Mouse (Mus musculus) kidney, embryonic 16.5 days (tissue): ENCODE measurements around the gene Edn3. TPM values are rescaled to one million over a fixed set of nuclear protein-coding genes. Genes with fewer than 3 reads are reported as not detected.

Experiments
- ATAC-seq: fragments of 200-750 bp; cut with Nextera tagmentation; 2 replicates; pipeline ENCODE4 v1.8.0; 2017; ENCODE audit warnings: moderate TSS enrichment; ENCODE audit not compliant: low FRiP score, low TSS enrichment
- H3K27ac ChIP-seq: fragments of 300-500 bp; sonication (generic); 2 replicates; pipeline ENCODE4 v1.5.1; 2014; ENCODE audit warnings: low read length
- H3K27me3 ChIP-seq: fragments of 300-500 bp; sonication (generic); 2 replicates; pipeline ENCODE4 v1.6.1; 2014; ENCODE audit warnings: low read length, control low read depth, mixed read lengths; ENCODE audit not compliant: insufficient read depth
- H3K36me3 ChIP-seq: fragments of 300-500 bp; sonication (generic); 2 replicates; pipeline ENCODE4 v1.6.1; 2014; ENCODE audit warnings: low read length, control low read depth, mixed read lengths; ENCODE audit not compliant: insufficient read depth
- H3K4me1 ChIP-seq: fragments of 300-500 bp; sonication (generic); 2 replicates; pipeline ENCODE4 v1.6.1; 2014; ENCODE audit warnings: low read length, control low read depth, mixed read lengths; ENCODE audit not compliant: insufficient read depth
- H3K4me2 ChIP-seq: fragments of 300-500 bp; sonication (generic); replicated peaks from 2 replicates; pipeline ENCODE4 v1.6.1; 2014; ENCODE audit warnings: low read depth, low read length
- H3K4me3 ChIP-seq: fragments of 300-500 bp; sonication (generic); 2 replicates; pipeline ENCODE4 v1.5.1; 2014; ENCODE audit warnings: mild to moderate bottlenecking, low read length
- H3K9ac ChIP-seq: fragments of 300-500 bp; sonication (generic); replicated peaks from 2 replicates; pipeline ENCODE4 v1.6.1; 2014; ENCODE audit warnings: low read length
- H3K9me3 ChIP-seq: fragments of 300-500 bp; sonication (generic); 2 replicates; pipeline ENCODE4 v1.6.1; 2016; ENCODE audit warnings: low read length, control low read depth
- whole genome bisulfite sequencing: fragments of 180-500 bp; shearing (Covaris S2); extraction: QIAGEN DNeasy Blood & Tissue Kit; methylation state at CpG from one replicate; pipeline ENCODE4 v1.1.7; 2014; 5-methylcytosine and 5-hydroxymethylcytosine counted together
- polyA plus RNA-seq: library from polyadenylated mRNA; unstranded; fragments of >200 nt; fragmentation: Nextera tagmentation; extraction: Ambion mirVana; gene quantifications from 2 replicates; pipeline ENCODE4 v1.2.1, GENCODE M21; 2015

Edn3 gene
- polyA plus RNA-seq, 1 experiment from 2014 or later, result 8.6 TPM

DNA sequence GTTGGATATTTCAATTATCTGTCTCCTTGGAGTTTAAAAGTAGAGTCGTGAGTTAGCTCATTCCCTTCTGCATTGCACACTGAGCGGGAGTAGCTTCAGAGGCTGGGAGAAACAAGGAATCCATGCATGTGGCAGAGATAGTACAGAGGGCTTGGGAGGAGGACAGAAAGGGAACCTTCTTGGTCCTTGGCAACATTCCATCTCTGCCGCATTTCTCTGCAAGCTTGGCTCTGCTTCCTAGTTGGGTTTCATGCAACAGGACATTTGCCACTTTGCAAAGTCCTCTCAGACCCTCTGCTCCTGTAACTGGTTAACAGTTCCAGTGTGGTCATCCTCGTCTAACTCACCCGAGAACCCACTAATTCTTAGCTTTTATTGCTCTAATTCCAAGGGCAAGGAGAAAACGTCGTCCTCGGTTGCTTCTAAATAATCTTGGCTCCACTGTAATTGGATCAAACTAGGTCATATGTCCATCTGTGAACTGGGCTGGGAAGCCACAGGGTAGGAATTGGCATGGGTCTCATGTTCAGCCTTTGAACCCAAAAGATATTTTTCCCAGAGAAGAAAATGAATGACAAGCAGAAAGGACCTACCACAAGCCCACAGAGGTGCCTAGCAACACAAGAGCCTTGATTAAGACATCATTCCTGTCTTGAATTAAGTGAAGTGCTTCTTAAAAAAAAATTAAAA, 32.2 kb downstream of the Edn3 start:
- Histone ChIP-seq H3K27ac (no peak overlapping the region), H3K4me3 (no peak overlapping the region), H3K9ac (no peak overlapping the region), H3K27me3 (no peaks in the 10 kb centered on the region), H3K36me3 (no peaks in the 10 kb centered on the region), H3K4me1 (no peaks in the 10 kb centered on the region), H3K4me2 (no peak overlapping the region), H3K9me3 (no peaks in the 10 kb centered on the region)
- 71% methylated on average over 8 of the region's 8 CpGs for WGBS
- no peak for ATAC-seq

DNA sequence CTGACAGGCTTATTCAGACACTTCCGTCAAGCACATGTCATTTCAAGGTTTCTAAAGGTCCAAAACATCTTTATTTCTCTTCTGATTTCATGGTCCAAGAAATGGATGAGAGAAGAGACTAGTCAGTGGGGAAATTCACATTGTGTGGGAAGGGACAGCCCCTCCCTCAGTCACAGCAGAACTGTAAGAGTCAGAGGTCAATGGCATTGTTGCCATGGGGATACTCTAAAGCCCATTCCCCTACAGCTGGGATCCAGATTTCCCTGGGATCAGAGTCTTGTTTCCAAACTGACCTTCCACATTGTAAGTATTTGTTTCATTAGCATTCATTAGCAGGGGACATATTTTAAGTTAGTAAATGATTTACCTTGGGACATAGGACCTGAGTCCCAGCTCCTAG, 32.8 kb downstream of the Edn3 start:
- no peak overlapping the region for H3K9ac ChIP-seq
- no peak overlapping the region for H3K4me3 ChIP-seq
- no peaks in the 10 kb centered on the region for H3K27me3 ChIP-seq
- no peak for ATAC-seq
- H3K4me1 ChIP-seq, result no peaks in the 10 kb centered on the region
- no peaks in the 10 kb centered on the region for H3K9me3 ChIP-seq
- no peak overlapping the region for H3K4me2 ChIP-seq
- H3K36me3 ChIP-seq, result no peaks in the 10 kb centered on the region
- WGBS, result 83% methylated on average over 1 of the region's 1 CpGs
- no peak overlapping the region for H3K27ac ChIP-seq

DNA sequence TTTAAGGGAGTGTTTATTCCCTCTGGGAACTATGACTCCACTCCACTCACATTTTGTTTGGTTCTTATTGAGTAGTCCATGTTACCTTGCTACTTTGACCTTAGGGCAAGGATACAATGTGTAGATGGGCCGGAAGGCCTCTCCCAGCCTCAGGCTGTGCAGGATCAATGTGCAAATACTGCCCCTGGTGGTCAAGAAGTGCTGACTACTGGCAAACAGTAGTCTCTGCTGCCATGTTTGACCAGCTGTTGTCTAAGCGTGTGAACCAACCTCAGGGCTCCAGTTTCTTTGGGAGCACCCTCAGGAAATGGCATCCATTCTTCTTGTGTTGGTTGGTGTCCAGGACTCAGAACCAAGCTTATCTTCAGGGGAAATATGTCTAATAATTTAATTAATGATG, 36.6 kb downstream of the Edn3 start:
- Histone ChIP-seq H3K9me3 (peaks cover 3% of the 10 kb centered on the region; the same call in 1 of the 2 replicates), H3K4me2 (no peak overlapping the region), H3K4me3 (no peak overlapping the region), H3K9ac (no peak overlapping the region), H3K27me3 (no peaks in the 10 kb centered on the region), H3K4me1 (no peaks in the 10 kb centered on the region), H3K27ac (no peak overlapping the region), H3K36me3 (no peaks in the 10 kb centered on the region)
- WGBS, result 80% methylated on average over 2 of the region's 2 CpGs
- ATAC-seq, result no peak

DNA sequence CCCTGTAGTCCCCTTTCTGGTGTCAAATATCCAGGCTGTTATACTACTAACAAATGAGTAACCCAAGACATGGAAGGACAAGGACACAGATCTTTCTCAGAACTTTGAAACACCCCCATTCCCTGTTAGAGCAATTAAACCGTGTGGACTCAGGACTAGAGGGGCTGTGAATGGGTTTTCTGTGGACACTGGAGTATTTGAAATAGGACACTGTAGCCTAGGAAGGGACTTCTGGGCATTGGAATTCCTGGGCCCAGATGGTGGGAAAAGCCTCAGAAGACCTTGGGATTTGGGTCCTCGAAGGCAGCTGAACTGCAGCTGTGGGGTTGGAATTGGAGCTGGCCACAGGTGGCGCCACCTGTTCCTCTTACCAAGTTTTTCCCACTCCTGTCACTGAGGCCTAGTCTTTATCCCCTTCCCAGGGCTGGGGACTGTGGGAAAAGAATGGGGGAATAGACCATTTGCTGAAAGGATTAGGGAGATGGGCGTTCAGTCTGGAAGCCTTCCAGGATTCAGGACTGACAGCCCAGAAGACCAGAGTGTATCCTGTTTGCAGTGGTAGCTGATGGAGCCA, 37.2 kb downstream of the Edn3 start:
- no peak for ATAC-seq
- no peaks in the 10 kb centered on the region for H3K27me3 ChIP-seq
- WGBS, result 51% methylated on average over 4 of the region's 4 CpGs
- peaks cover 3% of the 10 kb centered on the region; the same call in 1 of the 2 replicates for H3K9me3 ChIP-seq
- H3K9ac ChIP-seq, result no peak overlapping the region
- no peak overlapping the region for H3K4me2 ChIP-seq
- no peaks in the 10 kb centered on the region for H3K36me3 ChIP-seq
- no peaks in the 10 kb centered on the region for H3K4me1 ChIP-seq
- H3K4me3 ChIP-seq, result no peak overlapping the region
- H3K27ac ChIP-seq, result no peak overlapping the region

DNA sequence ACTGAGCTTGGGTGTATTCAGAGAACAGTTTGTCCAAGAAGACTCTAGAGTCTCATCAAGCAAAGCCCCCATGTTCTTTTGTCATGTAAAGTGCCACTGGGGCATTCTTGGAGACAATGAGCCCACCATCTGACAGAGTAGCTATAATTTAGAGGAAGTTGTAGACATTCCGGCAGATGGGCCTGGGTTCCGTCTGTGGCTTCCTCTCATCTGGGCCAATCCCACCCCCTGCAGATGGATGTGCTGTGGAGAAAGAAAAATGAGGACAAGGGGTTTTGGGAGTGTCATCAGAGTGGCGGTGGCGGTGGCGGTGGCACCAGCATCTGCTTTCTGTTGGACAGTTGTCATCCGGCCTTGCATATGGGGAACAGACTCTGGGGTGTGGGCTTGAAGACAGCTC, 42.0 kb downstream of the Edn3 start:
- ATAC-seq, result no peak
- Histone ChIP-seq H3K27ac (no peak overlapping the region), H3K9me3 (peaks cover 3% of the 10 kb centered on the region; the same call in 1 of the 2 replicates), H3K4me1 (no peaks in the 10 kb centered on the region), H3K36me3 (no peaks in the 10 kb centered on the region), H3K4me2 (no peak overlapping the region), H3K4me3 (no peak overlapping the region), H3K9ac (no peak overlapping the region), H3K27me3 (no peaks in the 10 kb centered on the region)
- WGBS, result 78% methylated on average over 6 of the region's 6 CpGs

DNA sequence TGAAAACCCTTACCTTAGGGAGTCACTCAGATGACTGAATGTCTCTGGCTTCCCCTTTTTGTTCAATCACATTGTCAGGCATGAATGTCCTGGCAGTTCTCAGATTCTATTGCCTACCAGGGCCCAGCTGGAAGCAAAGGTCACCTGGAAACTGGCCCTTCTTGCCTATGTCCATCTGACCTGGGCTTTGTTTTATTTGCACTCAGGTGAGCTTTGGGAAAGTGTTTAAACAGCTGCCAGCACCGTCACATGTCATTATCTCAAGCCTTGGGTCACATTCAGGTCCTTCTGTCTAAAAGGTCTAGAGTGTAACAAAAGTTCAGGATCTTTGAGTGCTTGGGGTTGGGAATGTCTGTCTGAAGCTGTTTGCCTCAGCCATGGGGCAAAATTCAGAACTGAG, 43.2 kb downstream of the Edn3 start:
- Histone ChIP-seq H3K4me1 (no peaks in the 10 kb centered on the region), H3K4me3 (no peak overlapping the region), H3K27ac (no peak overlapping the region), H3K9me3 (peaks cover 3% of the 10 kb centered on the region; the same call in 1 of the 2 replicates), H3K4me2 (no peak overlapping the region), H3K27me3 (no peaks in the 10 kb centered on the region), H3K36me3 (no peaks in the 10 kb centered on the region), H3K9ac (no peak overlapping the region)
- ATAC-seq, result no peak
- 85% methylated on average over 1 of the region's 1 CpGs for WGBS

DNA sequence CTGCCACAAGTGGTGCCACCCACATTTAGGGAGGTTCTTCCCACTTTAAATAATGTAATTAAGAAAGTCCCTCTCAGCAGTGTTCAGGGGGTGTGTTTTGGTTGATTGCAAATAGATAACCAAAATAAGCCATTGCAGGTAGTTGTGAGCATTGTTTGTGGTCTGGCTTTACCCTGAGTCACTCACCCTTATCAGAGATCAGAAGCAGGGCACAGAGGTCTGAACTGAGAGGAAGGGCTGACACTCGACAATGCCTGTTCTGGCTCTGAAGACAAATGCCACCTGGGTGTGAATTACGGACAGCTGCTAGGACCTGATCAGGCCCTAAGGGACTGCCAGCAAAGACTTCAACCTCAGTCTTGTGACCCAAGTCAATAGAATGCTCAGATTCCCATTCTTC, 47.5 kb downstream of the Edn3 start:
- Histone ChIP-seq H3K4me1 (no peaks in the 10 kb centered on the region), H3K36me3 (no peaks in the 10 kb centered on the region), H3K27me3 (no peaks in the 10 kb centered on the region), H3K4me2 (no peak overlapping the region), H3K9me3 (no peaks in the 10 kb centered on the region), H3K9ac (no peak overlapping the region), H3K27ac (no peak overlapping the region), H3K4me3 (no peak overlapping the region)
- WGBS, result 25% methylated on average over 2 of the region's 2 CpGs
- no peak for ATAC-seq

DNA sequence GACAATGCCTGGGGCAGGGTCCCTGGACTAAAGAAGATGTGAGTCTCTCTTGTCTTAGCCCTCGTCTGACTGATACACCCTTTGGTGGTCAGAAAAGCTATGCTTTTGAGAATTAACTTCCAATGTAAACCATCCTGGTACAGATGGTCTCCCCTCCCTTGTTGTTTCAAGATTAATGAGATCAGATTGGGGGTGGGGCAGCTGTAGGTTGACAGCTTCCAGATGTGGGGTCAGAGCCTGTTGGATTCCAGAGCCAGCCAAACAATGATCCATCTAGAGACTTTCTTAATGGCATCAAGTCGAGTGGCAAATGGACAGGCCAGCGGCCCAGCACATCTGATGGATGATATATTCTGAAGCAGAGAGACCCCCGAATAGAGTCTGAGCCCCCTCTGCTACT, 48.9 kb downstream of the Edn3 start:
- Histone ChIP-seq H3K9ac (no peak overlapping the region), H3K4me3 (no peak overlapping the region)
- WGBS, result 47% methylated on average over 4 of the region's 4 CpGs

DNA sequence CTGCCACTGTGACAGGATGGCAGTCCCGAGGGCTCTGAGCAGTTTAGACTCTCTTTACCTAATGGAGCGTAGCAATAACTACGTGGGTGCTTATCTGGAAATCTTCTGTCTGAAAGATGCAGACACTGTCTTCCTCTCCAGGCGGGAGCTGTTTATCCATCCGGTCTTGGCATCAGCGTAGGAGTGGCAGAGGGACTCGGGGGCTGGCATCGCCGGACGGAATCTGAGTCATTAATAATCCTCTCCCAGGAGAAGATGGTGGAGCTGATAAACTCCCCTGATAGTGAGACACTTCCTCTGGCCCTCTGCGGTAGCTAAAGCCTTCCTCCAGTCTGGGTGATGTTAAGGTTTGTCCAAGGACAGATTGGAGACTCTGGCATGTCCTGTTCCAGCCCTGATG, 52.9 kb downstream of the Edn3 start:
- no peaks in the 10 kb centered on the region for H3K36me3 ChIP-seq
- H3K9me3 ChIP-seq, result no peaks in the 10 kb centered on the region
- no peak overlapping the region for H3K4me2 ChIP-seq
- 19% methylated on average over 11 of the region's 11 CpGs for WGBS
- H3K27ac ChIP-seq, result peak overlapping the region; percentile 29; the same call in 1 of the 2 replicates
- no peak overlapping the region for H3K9ac ChIP-seq
- H3K4me3 ChIP-seq, result no peak overlapping the region
- H3K27me3 ChIP-seq, result no peaks in the 10 kb centered on the region
- ATAC-seq, result 0 out of 2 replicates have a peak, but pooled peaks have one; percentile 32
- peaks cover 5% of the 10 kb centered on the region; the same call in 1 of the 2 replicates for H3K4me1 ChIP-seq

More for the DNA sequence above, 48.9 kb downstream of the Edn3 start:
- H3K27me3 ChIP-seq, result no peaks in the 10 kb centered on the region
- H3K36me3 ChIP-seq, result no peaks in the 10 kb centered on the region
- no peak overlapping the region for H3K27ac ChIP-seq
- no peak for ATAC-seq
- no peak overlapping the region for H3K4me2 ChIP-seq
- no peaks in the 10 kb centered on the region for H3K4me1 ChIP-seq
- H3K9me3 ChIP-seq, result no peaks in the 10 kb centered on the region

DNA sequence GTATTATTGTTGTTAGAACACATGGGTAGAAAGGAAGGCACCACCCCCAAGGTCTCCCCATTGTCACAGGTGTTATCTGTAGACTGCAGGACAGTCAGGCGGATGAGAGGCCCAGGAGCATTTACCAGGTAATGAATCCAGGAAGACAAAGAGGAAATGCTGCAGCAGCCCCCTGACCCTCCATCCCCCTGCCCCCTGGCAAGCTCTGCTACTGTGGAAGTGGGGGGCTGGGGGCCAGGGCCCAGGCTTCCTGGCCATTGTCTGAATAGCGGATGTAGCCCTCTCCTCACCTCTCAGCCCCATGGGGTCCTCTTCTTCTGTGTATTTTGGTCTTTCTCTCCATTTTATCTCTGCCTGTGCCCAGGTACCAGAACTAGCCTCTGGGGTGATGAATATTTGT, 55.7 kb downstream of the Edn3 start:
- ATAC-seq, result 0 out of 2 replicates have a peak, but pooled peaks have one; percentile 32
- WGBS, result 81% methylated on average over 2 of the region's 2 CpGs

More for the DNA sequence above, 55.7 kb downstream of the Edn3 start:
- Histone ChIP-seq H3K4me1 (peaks cover 6% of the 10 kb centered on the region; the same call in 1 of the 2 replicates), H3K36me3 (no peaks in the 10 kb centered on the region), H3K27me3 (no peaks in the 10 kb centered on the region), H3K4me2 (no peak overlapping the region), H3K27ac (no peak overlapping the region), H3K9me3 (no peaks in the 10 kb centered on the region), H3K4me3 (no peak overlapping the region), H3K9ac (no peak overlapping the region)
